Mouse (Mus musculus) thymus, postnatal 14 days (tissue): ENCODE data around the gene Rc3h1.
"Not testable (repeated sequence)": the region's sequence is repeated elsewhere in the genome, so short reads cannot be mapped to it uniquely, and the experiment has no call there.

Experiments used
- DNase-seq: peaks from one replicate; pipeline ENCODE4 v3.0.0; 2021

The Rc3h1 gene

DNA sequence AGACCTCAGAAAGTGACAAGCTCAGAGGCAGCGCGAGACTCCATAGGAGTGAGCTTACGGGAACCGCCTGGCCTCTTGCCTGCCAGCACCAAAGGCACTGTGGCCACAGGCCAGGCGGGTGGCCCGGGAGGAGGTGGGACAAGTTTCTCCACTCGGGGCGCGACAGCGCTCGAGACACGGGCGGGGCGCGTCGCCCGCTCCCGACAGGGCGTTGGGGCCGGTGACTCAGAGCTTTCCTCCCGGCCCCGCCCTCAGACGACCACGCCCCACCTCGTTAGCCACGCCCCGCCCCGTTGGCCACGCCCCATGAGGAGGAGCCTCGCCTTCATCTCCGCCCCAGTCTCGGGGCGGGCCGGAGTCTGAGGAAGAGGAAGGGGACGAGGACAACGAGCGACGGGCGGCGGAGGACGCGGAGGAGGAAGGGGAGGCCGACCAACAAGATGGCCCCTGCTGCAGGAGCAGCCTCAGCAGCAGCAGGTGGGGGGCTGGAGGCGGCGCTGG lies at the start of gene Rc3h1:
TSS of gene Rc3h1 (plus strand) at position 362 of the 501 bp plus-strand sequence.
- peak; percentile 99 for DNase-seq

DNA sequence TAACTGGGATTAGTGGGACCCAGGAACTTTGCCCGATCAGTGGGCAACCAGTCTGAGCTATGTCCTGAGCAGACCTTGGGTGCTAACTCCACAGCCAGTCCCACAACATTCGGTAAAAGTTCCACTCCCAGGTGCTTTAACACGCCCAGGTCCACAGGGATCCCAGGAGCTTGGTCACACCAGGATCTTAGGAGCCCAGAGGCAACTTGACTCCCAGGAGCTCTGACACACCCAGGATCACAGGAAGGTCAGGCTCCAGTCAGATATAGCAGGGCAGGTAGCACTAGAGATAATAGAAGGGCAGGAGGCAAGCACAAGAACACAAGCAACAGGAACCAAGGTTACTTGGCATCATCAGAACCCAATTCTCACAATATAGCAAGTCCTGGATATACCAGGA lies 48.1 kb upstream of the Rc3h1 start:
- DNase-seq: no peak

DNA sequence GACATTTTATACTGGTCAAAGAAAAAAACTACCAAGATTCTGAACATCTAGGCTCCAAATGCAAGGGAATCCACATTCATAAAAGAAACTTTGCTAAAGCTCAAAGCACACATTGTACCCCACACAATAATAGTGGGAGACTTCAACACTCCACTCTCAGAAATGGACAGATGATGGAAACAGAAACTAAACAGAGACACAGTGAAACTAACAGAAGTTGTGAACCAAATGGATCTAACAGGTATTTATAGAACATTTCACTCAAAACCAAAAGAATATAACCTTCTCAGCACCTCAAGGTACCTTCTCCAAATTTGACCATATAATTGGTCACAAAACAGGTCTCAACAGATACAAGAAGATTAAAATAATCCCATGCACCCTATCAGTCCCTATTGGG lies 46.3 kb upstream of the Rc3h1 start:
- DNase-seq: not testable (repeated sequence)

DNA sequence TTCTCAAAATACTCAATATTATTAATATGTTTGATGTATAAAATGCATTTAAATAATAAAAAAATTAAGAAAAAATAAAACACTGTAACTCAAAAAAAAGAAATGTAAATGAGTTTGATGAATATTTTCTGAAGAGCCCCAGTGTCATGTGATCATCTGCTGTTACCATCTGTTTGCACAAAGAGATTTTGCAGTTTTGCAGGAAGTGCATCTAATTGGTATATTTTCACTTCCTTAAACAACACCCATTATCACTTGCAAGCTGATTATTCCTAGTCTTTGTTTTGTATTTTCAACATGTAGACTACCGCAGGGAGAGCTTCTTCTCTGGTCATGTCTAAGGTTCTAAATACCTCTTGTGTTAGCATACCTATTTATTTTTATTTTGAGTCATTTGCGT lies 45.1 kb upstream of the Rc3h1 start:
- DNase-seq: no peak

DNA sequence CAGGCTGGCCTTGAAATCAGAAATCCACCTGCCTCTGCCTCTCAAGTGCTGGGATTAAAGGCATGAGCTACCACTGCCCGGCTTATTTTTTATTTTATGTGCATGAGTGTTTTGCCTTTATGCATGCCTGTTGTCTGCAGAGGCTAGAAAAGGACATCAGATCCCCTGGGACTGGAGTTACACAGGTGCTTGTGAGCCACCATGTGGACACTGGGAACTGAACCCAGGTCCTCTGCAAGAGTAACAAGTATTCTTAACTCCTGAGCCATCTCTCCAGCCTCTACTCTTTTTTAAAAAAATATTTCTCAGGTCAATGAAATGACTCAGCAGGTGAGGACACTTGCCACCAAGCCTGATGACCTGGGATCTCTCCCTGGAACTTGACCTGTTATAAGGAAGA lies 44.6 kb upstream of the Rc3h1 start:
- DNase-seq: no peak

DNA sequence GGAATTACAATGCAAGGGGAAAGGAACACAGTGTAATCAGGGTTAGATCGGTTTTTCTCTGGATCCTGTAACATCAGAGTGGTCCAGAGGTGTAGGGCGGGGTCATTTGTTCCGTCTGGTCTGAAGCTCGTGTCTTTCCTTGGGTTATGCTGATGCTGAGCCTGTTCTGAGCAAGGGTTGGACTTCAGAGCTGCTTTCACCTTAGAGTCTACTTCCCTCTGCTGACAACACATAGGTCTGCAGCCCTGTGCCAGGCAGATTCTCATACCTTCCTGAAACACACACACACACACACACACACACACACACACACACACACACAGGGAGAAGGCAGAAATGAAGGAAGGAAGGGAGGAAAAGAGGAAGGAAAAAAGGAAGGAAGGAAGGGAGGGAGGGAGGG lies 43.2 kb upstream of the Rc3h1 start:
- peak; percentile 13 for DNase-seq

DNA sequence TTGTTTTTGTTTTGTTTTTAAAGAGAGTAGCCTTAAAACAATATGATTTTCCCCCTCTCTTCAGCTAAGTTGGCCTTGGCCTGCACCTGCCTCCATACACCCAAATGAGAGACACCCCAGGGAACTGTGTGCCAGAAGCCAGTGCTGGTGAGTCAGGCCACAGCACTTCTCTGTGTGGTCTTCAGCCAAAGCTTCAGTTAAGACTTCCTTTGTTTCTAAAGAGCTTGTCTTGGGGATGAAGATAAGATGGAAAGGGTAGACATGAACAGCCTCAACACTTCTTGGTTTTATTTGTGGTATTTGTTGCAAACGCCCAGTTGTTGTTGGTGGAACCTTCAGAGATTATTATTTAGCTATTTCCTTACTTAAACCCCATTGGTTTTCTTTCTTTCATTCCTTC lies 31.5 kb upstream of the Rc3h1 start:
- DNase-seq: no peak

DNA sequence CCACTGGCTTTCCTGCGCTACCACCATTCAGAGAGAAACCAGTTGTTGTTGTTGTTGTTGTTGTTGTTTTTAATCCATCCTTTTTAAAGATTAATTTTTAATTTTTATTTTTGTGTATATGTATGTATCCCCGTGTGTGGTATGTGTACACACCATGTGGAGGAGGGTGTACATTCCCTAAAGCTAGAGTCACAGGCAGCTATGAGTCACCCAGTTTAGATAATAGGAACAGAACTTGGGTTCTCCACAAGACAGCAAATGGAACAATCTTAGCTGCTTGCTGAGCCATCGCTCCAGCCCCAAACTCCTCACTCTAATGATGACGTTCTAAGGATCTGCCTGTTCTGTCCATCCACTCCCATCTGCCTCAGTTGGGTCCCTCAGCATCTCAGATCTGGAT lies 29.2 kb upstream of the Rc3h1 start:
- no peak for DNase-seq

DNA sequence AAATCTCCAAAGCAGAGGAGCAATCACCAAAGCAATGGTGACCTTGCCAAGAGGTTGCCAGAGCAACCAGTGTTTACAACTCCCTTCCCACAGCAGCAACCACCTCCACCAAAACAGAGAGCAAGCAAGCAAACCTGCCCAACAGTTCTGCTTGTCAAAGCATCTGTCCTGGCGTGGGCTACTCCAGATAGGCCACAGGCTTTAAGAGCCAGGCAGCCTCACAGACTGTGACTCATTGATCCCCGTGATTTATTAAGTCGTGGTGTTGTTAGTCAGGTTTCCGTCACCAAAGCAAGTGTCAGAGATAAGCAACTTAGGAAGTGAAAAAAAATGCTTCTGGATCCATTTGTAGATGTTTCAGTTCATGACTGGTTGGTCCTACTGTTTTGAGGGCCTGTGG lies 27.7 kb upstream of the Rc3h1 start:
- DNase-seq: no peak

DNA sequence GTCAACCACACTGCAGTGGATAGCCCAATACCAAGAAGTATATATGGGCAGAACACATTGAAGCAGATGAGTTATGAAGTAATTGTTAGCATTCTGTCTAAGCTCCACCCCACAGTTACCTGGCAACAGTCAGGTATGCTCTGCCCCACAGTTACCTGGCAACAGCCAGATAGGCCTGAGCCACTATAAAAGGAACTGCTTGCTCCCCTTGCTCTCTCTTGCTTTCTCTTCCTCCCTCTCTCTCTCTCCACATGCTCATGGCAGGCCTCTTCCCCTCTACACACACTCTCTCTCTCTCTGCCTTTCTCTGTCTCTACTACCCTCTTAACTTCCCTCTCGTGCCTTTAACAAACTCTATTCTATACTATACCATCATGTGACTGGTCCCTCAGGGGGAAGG lies 24.8 kb upstream of the Rc3h1 start:
- not testable (repeated sequence) for DNase-seq

DNA sequence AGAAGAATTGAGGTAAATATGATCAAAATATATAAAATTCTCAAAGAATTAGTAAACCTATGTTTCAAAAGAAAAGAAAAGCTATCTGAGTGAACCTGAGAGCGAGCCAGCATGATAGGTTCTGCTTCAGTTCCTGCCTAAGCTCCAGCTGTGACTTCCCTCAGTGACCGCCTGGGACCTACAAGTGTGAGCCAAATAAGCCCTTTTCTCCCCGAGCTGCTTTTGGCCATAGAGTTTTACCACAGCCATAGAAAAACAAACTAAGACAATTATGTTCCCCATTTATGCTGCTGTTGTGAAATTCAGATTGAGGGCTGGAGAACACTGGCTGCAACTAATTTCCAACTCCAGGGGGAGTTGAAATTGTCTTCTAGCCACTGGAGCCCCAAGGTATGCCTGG lies 24.2 kb upstream of the Rc3h1 start:
- no peak for DNase-seq

DNA sequence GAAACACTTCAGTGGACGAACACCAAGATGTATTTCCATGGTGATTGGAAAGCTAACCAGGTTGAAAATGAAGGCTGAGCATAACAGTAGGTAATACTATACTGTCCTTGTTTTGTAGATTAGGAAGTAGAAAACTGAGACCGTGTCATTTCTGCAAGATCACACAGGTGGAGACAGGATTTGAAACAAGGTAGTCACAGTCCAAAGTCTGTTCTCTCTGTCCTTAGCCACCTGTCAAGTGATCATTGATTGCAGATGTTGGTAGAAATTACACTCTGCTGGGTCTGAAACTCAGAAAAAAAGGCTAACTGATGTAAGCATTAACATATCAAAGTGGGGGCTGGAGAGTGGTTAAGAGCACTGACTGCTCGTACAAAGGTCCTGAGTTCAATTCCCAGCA lies 21.9 kb upstream of the Rc3h1 start:
- DNase-seq: no peak

DNA sequence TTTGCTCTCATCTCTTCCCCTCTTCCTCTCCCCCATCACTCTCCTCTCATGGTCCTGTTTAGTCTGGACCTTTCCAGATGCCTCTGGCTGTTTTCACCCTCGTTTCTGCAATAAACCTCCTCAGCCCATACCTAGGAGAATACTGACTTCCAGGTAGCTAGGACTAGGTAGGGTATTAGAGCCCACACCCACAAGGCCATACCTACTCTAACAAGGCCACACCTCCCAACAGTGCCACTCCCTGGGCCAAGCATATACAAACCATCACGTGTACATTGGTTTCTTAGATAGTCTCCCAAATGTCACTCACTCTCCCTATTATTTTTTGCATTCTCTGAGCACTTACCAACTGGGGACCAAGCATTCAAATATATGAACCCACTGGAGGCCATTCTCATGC lies 21.2 kb upstream of the Rc3h1 start:
- DNase-seq: no peak

DNA sequence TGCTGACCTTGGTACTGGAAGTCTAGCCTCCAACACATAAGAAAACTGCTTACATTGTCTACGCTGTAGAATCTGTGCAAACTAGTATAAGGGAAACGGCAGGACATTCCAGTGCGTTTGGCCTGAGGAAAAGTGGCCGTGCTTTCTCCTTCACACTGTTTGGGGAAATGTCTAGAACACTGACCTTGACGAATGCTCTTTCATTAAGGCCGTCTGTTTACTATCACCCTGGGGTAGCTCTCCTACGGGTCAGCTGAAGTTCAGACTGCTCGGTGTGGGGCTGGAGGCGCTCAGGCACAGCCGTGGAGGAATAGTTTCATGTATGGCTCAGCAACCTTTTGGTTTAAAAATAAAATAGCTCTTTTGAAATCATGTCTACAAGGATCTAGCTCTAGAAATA lies 6.5 kb upstream of the Rc3h1 start:
- DNase-seq: no peak

DNA sequence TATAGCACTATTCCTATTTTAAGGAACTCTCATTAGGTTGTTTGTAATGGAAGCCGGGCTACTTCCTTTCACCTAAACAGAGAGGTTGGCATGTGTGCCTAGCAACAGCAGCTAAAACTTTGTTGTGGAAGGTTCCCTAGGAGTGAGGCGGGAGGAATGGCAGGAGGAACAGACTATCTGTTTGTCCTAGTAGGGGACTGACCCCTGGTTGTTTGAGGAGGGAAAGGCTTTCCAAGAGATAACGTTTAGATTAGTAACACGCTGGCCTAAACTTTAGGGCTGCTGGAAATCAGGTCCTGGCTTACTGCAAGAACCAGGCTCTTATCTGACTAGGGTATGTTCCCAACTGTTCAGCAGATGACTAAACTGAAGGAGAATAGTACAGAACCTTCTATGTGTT lies 2.2 kb upstream of the Rc3h1 start:
- no peak for DNase-seq

DNA sequence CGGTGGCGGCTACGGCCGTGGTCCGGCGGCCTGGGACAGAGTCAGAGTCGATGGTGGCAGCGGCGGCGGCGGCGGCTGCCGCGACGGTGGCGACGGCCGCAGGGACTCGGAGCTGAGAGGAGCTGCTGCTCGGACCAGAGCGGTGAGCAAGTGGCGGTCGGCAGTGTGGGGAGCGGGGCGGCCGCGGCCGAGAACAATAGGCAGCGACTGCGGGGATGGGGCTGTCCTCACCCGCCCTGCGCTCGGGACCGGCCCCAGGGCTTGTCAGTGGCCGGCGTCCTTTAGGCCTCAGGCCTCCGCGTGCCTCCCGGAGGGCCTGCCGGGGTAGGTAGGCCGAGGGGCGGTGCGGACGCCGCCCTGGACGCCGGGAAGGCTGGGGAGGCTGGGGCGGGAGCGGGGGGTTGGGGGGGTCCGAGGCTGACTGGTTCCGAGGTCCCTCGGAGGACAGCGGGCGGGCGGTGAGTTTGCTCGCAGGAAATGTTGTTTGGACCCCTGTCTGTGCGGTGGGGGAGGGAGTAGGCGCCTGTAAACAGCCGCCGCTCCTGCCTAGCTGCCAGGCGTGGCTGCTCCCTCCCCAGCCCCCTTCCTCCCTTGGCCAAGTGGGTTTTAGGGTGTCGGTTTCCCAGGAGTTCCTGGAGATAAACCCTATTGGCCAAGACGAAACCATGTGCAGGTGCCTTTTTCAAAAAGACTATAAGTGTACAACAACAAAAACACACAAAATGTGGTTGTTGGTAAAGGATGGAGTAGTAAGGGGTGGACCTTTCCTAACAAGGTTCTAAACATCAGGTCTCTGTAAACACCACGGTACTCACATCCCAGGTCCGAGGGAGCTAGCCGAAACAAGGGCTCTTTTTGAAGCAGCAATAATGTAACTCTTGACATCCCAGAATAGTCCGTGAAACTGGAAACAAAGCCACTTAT lies 602 bp downstream of the Rc3h1 start:
- peak; percentile 71 for DNase-seq

DNA sequence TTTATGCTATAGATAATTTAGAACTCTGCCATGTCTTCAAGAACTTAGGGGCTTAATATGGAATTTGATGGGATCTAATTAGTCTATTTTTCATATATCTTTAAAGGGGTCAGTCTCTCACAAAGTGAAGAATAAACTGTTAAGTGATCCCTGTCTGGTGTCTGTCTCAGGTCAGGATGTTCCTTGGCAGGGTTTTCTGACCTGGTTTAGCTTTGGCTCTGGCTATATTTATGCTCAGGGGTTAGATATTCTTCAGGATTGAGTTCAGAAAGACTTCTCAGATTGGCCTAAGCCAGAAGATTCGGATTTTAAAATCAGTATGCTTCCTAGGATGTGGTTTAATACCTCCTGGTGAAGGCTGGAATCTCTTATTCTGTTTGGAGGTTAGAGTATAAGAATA lies 4.0 kb downstream of the Rc3h1 start:
- DNase-seq: no peak

DNA sequence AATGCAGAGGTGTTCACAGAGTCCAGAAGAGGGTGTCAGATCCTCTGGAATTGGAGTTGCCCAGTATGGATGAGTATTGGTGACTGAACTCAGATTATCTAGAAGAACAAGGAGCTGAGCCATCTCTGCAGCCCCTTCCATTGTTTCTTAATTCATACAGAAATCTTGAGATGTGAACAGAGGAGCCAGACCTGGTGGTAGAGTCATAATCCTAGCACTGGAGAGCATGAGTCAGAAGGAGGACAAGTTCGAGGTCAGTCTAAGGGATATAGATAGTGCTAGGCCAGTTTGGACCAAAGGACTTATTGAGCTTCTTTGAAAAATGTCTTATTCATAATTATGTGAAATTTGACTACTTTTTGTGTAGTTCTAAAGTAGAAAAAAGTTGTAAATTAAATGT lies 4.6 kb downstream of the Rc3h1 start:
- no peak for DNase-seq

DNA sequence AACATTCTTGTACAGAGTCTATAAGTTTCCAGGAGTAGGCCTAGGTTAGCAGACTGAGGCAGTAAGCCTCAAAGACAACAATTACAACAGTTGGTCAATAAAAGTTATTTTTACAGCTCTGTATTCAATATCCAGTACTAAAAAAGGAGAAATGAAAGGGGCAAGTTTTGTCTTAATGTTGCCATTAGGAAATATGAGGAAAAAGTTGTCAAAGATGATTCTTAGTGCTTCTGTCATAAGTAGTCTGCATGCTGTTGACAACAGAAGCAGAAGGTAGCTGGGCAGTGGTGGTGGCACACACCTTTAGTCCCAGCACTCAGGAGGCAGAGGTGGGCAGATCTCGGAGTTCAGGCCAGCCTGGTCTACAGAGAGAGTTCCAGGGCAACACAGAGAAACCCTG lies 13.2 kb downstream of the Rc3h1 start:
- DNase-seq: no peak

DNA sequence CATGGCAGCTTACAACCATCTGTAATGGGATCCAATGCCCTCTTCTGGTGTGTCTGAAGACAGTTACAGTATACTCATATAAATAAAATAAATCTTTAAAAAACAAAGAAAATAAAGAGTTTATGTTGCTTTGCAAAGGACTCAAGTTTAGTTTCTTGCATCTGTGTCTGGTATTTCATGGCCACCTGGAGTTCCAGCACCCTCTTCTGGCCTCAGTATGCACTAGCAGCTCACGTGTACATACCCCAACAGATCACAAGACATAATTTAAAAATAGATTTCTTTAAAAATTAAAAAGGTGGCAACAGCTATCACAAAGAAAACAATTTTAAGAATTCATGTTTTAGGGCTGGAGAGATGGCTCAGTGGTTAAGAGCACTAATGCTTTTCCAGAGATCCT lies 15.7 kb downstream of the Rc3h1 start:
- peak; percentile 24 for DNase-seq

DNA sequence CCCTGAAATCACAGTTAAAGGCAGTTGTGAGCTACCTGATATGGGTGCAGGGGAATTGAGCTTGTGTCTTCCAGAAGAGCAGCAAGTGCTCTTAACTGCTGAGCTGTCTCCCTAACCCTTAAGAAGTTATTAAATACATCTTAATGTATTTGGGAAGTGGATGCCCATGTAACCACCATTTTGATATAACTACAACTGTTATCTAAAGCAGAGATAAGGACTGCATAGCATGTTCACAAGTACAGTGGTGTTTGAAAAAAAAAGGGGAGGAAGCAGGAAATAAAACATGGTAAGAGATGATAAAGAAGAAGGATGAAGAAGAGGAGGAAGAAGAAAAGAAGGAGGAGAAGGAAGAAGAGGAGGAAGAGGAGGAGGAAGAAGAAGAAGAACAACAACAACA lies 25.1 kb downstream of the Rc3h1 start:
- DNase-seq: no peak

DNA sequence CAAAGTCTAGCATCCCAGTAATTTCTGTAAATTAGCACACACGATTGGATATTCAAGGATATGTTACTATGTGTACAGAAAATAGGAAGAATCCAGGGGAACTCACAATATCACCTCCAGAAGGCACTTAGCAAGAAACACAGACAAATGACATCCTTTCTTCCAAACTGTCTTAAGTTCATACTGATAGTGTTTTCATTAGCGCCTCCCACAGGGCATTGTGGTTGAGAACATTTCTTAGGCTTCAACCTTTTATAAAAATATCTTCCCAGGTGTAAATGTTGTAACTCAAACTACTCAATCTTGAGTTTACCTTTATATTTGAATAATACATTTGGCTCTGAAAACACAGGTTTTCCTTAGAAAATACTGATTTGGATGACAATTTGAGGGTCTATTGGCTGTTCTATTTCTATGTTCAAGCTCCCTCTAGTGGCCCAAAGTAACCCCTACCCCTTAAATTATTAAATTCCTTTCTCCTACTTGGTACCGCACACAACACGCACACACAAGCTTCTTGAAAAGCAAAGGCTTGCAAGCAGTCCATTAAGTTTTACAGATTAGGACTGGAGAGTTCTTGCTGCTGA lies 27.8 kb downstream of the Rc3h1 start:
- DNase-seq: peak; percentile 29

DNA sequence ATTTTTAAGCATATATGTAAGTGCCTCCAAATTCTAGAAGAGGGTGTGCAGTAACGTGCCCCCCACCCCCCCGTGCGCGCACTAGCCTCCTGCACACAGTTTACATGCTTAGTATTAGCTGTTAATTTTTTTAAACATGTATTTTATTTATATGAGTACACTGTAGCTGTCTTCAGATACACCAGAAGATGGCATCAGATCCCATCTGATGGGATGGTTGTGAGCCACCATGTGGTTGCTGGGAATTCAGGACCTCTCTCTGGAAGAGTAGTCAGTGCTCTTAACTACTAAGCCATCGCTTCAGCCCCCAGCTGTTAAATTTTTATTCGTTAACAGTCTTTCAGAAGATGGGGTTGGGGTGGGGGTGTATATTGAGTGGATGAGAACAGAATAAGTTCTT lies 29.3 kb downstream of the Rc3h1 start:
- DNase-seq: no peak

DNA sequence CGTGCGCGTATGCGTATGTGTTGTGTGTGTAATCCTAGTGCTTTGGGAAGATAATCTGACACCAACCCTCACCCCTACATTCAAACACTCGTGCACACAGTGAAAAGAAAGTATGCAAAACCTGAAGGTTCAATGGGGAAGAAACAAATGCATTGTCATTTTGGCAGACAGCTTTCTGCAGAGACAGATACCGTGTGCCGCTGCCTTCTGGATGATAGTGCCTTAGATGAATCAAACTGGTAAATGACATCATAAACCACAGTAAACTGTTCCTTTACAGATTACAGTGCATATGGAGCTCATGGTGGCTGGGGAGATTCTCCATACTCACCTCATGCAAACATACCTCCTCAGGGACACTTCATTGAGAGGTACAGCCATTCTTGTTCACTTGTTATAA lies 57.0 kb downstream of the Rc3h1 start:
- no peak for DNase-seq

DNA sequence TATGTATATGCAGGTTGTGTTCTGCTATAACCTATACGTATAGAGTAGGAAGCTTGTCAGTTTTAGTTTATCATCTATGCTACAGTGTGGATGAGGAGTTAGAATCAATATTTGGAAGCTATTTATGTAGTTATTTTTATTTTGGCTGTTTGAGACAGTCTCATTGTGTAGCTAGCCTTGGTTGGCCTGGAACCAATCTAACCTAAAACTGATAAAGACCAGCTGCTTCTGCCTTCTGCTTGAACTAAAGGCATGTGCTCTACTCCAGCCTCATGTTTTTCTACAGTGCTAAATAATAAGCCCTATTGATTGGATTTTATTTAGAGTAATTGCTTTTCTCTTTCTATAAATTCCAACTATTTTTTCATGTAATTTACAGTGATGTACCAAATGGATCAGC lies 61.0 kb downstream of the Rc3h1 start:
- DNase-seq: no peak
